Mouse (Mus musculus): ENCODE measurements at regions not wholly inside any gene's neighbourhood (a gene's known extent, or its start where the extent isn't known, plus 50 kb on each side); places are given as distances from the start of the nearest gene placed in this dataset.
A peak's percentile ranks its signal among the peaks of the same experiment; 100 is the strongest.

- Histone ChIP-seq H3K27ac (peak overlapping the region; percentile 68), H3K27me3 (no peaks in the 10 kb centered on the region), H3K9ac (replicated peaks) (no peak overlapping the region), H3K9me3 (no peaks in the 10 kb centered on the region), H3K36me3 (no peaks in the 10 kb centered on the region), H3K4me1 (replicated peaks) (peaks cover 25% of the 10 kb centered on the region), H3K4me2 (replicated peaks) (no peak overlapping the region), H3K4me3 (replicated peaks) (no peak overlapping the region)
- ATAC-seq = peak; percentile 83
- WGBS = 26% methylated on average over 6 of the region's 6 CpGs
Measured at GRCm38 (mm10) chr5:4651167-4651955, 106.5 kb downstream of the Fzd1 start.

- Histone ChIP-seq H3K9me3 (no peaks in the 10 kb centered on the region), H3K36me3 (no peaks in the 10 kb centered on the region), H3K4me1 (replicated peaks) (peaks cover 25% of the 10 kb centered on the region), H3K4me3 (replicated peaks) (no peak overlapping the region), H3K27me3 (no peaks in the 10 kb centered on the region), H3K4me2 (replicated peaks) (no peak overlapping the region), H3K27ac (no peak overlapping the region; the same call in 1 of the 2 replicates), H3K9ac (replicated peaks) (no peak overlapping the region)
- WGBS = 26% methylated on average over 3 of the region's 3 CpGs
- peak; percentile 48 for ATAC-seq
Measured at GRCm38 (mm10) chr5:4650709-4651108, 107.1 kb downstream of the Fzd1 start.

- H3K4me1 ChIP-seq (replicated peaks) = peaks cover 25% of the 10 kb centered on the region
- 55% methylated on average over 6 of the region's 6 CpGs for WGBS
- no peak overlapping the region for H3K4me3 ChIP-seq (replicated peaks)
- no peak for ATAC-seq
- no peak overlapping the region for H3K4me2 ChIP-seq (replicated peaks)
- no peak overlapping the region for H3K9ac ChIP-seq (replicated peaks)
- no peaks in the 10 kb centered on the region for H3K9me3 ChIP-seq
- no peaks in the 10 kb centered on the region for H3K36me3 ChIP-seq
- H3K27ac ChIP-seq = no peak overlapping the region
- H3K27me3 ChIP-seq = no peaks in the 10 kb centered on the region
Measured at GRCm38 (mm10) chr5:4649858-4650556, 107.8 kb downstream of the Fzd1 start.

GRCm38 (mm10) chr5:4641041-4641440, 116.8 kb downstream of the Fzd1 start:
- no peak for ATAC-seq
- H3K27ac ChIP-seq = no peak overlapping the region
- no peak overlapping the region for H3K4me2 ChIP-seq (replicated peaks)
- H3K4me1 ChIP-seq (replicated peaks) = no peaks in the 10 kb centered on the region
- no peaks in the 10 kb centered on the region for H3K27me3 ChIP-seq
- H3K9ac ChIP-seq (replicated peaks) = no peak overlapping the region
- no peaks in the 10 kb centered on the region for H3K36me3 ChIP-seq
- no peak overlapping the region for H3K4me3 ChIP-seq (replicated peaks)
- H3K9me3 ChIP-seq = no peaks in the 10 kb centered on the region

- H3K9me3 ChIP-seq = no peaks in the 10 kb centered on the region
- H3K27me3 ChIP-seq = no peaks in the 10 kb centered on the region
- ATAC-seq = no peak
- no peak overlapping the region for H3K9ac ChIP-seq (replicated peaks)
- H3K4me1 ChIP-seq (replicated peaks) = no peaks in the 10 kb centered on the region
- no peak overlapping the region for H3K27ac ChIP-seq
- WGBS = 91% methylated on average over 3 of the region's 3 CpGs
- no peak overlapping the region for H3K4me2 ChIP-seq (replicated peaks)
- H3K4me3 ChIP-seq (replicated peaks) = no peak overlapping the region
- H3K36me3 ChIP-seq = no peaks in the 10 kb centered on the region
Measured at GRCm38 (mm10) chr5:4633763-4634162, 124.1 kb downstream of the Fzd1 start.

- 85% methylated on average over 6 of the region's 6 CpGs for WGBS
- ATAC-seq = no peak
- Histone ChIP-seq H3K4me1 (replicated peaks) (no peaks in the 10 kb centered on the region), H3K27me3 (no peaks in the 10 kb centered on the region), H3K4me2 (replicated peaks) (no peak overlapping the region), H3K9ac (replicated peaks) (no peak overlapping the region), H3K4me3 (replicated peaks) (no peak overlapping the region), H3K27ac (no peak overlapping the region), H3K36me3 (no peaks in the 10 kb centered on the region), H3K9me3 (no peaks in the 10 kb centered on the region)
Measured at GRCm38 (mm10) chr5:4625206-4625605, 132.6 kb downstream of the Fzd1 start.

- ATAC-seq = no peak
- WGBS = 72% methylated on average over 4 of the region's 4 CpGs
- no peak overlapping the region for H3K27ac ChIP-seq
- no peak overlapping the region for H3K9ac ChIP-seq (replicated peaks)
- no peaks in the 10 kb centered on the region for H3K4me1 ChIP-seq (replicated peaks)
- H3K36me3 ChIP-seq = no peaks in the 10 kb centered on the region
- H3K27me3 ChIP-seq = no peaks in the 10 kb centered on the region
- no peak overlapping the region for H3K4me2 ChIP-seq (replicated peaks)
- H3K4me3 ChIP-seq (replicated peaks) = no peak overlapping the region
- no peaks in the 10 kb centered on the region for H3K9me3 ChIP-seq
Measured at GRCm38 (mm10) chr5:4623625-4624024, 134.2 kb downstream of the Fzd1 start.

GRCm38 (mm10) chr5:4620513-4621210, 137.2 kb downstream of the Fzd1 start:
- H3K27me3 ChIP-seq = no peaks in the 10 kb centered on the region

GRCm38 (mm10) chr5:4615233-4615632, 142.6 kb downstream of the Fzd1 start:
- Histone ChIP-seq H3K27me3 (no peaks in the 10 kb centered on the region), H3K4me3 (replicated peaks) (no peak overlapping the region), H3K9me3 (no peaks in the 10 kb centered on the region), H3K9ac (replicated peaks) (no peak overlapping the region), H3K27ac (no peak overlapping the region), H3K36me3 (no peaks in the 10 kb centered on the region), H3K4me1 (replicated peaks) (no peaks in the 10 kb centered on the region), H3K4me2 (replicated peaks) (no peak overlapping the region)
- ATAC-seq = no peak
- WGBS = 93% methylated on average over 2 of the region's 2 CpGs

More at GRCm38 (mm10) chr5:4620513-4621210, 137.2 kb downstream of the Fzd1 start:
- WGBS = 76% methylated on average over 4 of the region's 4 CpGs
- H3K4me1 ChIP-seq (replicated peaks) = no peaks in the 10 kb centered on the region
- no peak for ATAC-seq
- H3K27ac ChIP-seq = no peak overlapping the region
- no peaks in the 10 kb centered on the region for H3K9me3 ChIP-seq
- no peaks in the 10 kb centered on the region for H3K36me3 ChIP-seq
- H3K4me3 ChIP-seq (replicated peaks) = no peak overlapping the region
- H3K9ac ChIP-seq (replicated peaks) = no peak overlapping the region
- H3K4me2 ChIP-seq (replicated peaks) = no peak overlapping the region

- Histone ChIP-seq H3K9me3 (no peaks in the 10 kb centered on the region), H3K27ac (no peak overlapping the region), H3K4me1 (replicated peaks) (no peaks in the 10 kb centered on the region), H3K36me3 (no peaks in the 10 kb centered on the region), H3K27me3 (no peaks in the 10 kb centered on the region), H3K9ac (replicated peaks) (no peak overlapping the region), H3K4me3 (replicated peaks) (no peak overlapping the region), H3K4me2 (replicated peaks) (no peak overlapping the region)
- 87% methylated on average over 3 of the region's 3 CpGs for WGBS
- no peak for ATAC-seq
Measured at GRCm38 (mm10) chr5:4597471-4597870, 160.4 kb downstream of the Fzd1 start.

- Histone ChIP-seq H3K4me2 (replicated peaks) (no peak overlapping the region), H3K27ac (no peak overlapping the region), H3K36me3 (no peaks in the 10 kb centered on the region), H3K4me1 (replicated peaks) (no peaks in the 10 kb centered on the region), H3K27me3 (no peaks in the 10 kb centered on the region), H3K4me3 (replicated peaks) (no peak overlapping the region), H3K9me3 (no peaks in the 10 kb centered on the region), H3K9ac (replicated peaks) (no peak overlapping the region)
- WGBS = 73% methylated on average over 2 of the region's 2 CpGs
- no peak for ATAC-seq
Measured at GRCm38 (mm10) chr5:4595010-4595409, 162.8 kb downstream of the Fzd1 start.

- no peaks in the 10 kb centered on the region for H3K36me3 ChIP-seq
- H3K4me1 ChIP-seq (replicated peaks) = no peaks in the 10 kb centered on the region
- H3K9me3 ChIP-seq = no peaks in the 10 kb centered on the region
- no peak overlapping the region for H3K4me3 ChIP-seq (replicated peaks)
- WGBS = 81% methylated on average over 2 of the region's 2 CpGs
- H3K9ac ChIP-seq (replicated peaks) = no peak overlapping the region
- no peak for ATAC-seq
- H3K4me2 ChIP-seq (replicated peaks) = no peak overlapping the region
- no peak overlapping the region for H3K27ac ChIP-seq
- no peaks in the 10 kb centered on the region for H3K27me3 ChIP-seq
Measured at GRCm38 (mm10) chr5:4594562-4594961, 163.3 kb downstream of the Fzd1 start.

All from midbrain, embryonic 13.5 days (tissue).